Mouse (Mus musculus) CH12.LX (cell line): ENCODE measurements at regions not wholly inside any gene's neighbourhood (a gene's known extent, or its start where the extent isn't known, plus 50 kb on each side); places are given as distances from the start of the nearest gene placed in this dataset.

Source experiments
- DNase-seq: peaks from one replicate; pipeline ENCODE4 v3.0.0-alpha.2; 2013; ENCODE audit errors: extremely low read depth
- H3K27ac ChIP-seq: 2 replicates; pipeline ENCODE4 v1.5.1; 2012; ENCODE audit warnings: low read depth, mild to moderate bottlenecking, control low read depth, moderate library complexity; ENCODE audit not compliant: insufficient read depth
- H3K27me3 ChIP-seq: replicated peaks from 2 replicates; pipeline ENCODE3; 2012; ENCODE audit warnings: inconsistent platforms
- H3K36me3 ChIP-seq, 2 experiments: replicated peaks in 1 of 2; 2 replicates each; pipeline versions ENCODE3 to v1.6.1; 2012; ENCODE audit warnings: inconsistent platforms in 1 of 2, low read length in 1 of 2, mild to moderate bottlenecking in 1 of 2, mixed read lengths in 1 of 2, moderate library complexity in 1 of 2; ENCODE audit not compliant: control insufficient read depth in 1 of 2, insufficient read depth in 1 of 2
- H3K4me1 ChIP-seq, 2 experiments: 2 replicates each; pipeline ENCODE4 v1.6.1; 2012; ENCODE audit warnings: inconsistent platforms in 1 of 2, moderate library complexity in 1 of 2; ENCODE audit not compliant: insufficient read depth in 2 of 2, control insufficient read depth in 1 of 2
- H3K4me2 ChIP-seq: 2 replicates; pipeline ENCODE4 v1.6.1; 2012; ENCODE audit warnings: low read depth, mild to moderate bottlenecking, control low read depth; ENCODE audit not compliant: poor library complexity, insufficient read depth, severe bottlenecking
- H3K4me3 ChIP-seq, 3 experiments: fragments of 150-350 bp in 1 of 3; sonication (generic) in 1 of 3; replicated peaks in 1 of 3; 2 replicates each; pipeline versions ENCODE3 to v1.5.1; 2011 to 2012; ENCODE audit warnings: low read depth in 2 of 3, low read length in 2 of 3, mild to moderate bottlenecking in 2 of 3, moderate library complexity in 2 of 3, control low read depth in 1 of 3, improper control_type of control experiment in 1 of 3, inconsistent platforms in 1 of 3, mixed read lengths in 1 of 3; ENCODE audit not compliant: poor library complexity in 1 of 3
- H3K79me2 ChIP-seq: replicated peaks from 2 replicates; pipeline ENCODE4 v1.6.1; 2012; ENCODE audit warnings: mild to moderate bottlenecking, moderate library complexity; ENCODE audit not compliant: control insufficient read depth, poor library complexity, insufficient read depth, severe bottlenecking; ENCODE audit errors: extremely low read depth
- H3K9ac ChIP-seq: 2 replicates; pipeline ENCODE4 v1.6.1; 2012; ENCODE audit warnings: low read depth, mild to moderate bottlenecking, control low read depth, moderate library complexity; ENCODE audit not compliant: insufficient read depth
- H3K9me3 ChIP-seq: replicated peaks from 2 replicates; pipeline ENCODE3; 2012; ENCODE audit warnings: low read length, inconsistent platforms, mixed read lengths
- CHD1 ChIP-seq: IDR thresholded peaks from 2 replicates; pipeline ENCODE4 v1.6.1; 2012; ENCODE audit warnings: low read depth, low read length, improper control_type of control experiment, inconsistent platforms
- CHD2 ChIP-seq: IDR thresholded peaks from 2 replicates; pipeline ENCODE4 v1.6.1; 2011; ENCODE audit warnings: low read length, improper control_type of control experiment
- CTCF ChIP-seq, 2 experiments: IDR thresholded peaks in 1 of 2; conservative IDR thresholded peaks in 1 of 2; 2 replicates each; pipeline ENCODE4 v1.5.1; 2011 to 2012; ENCODE audit warnings: low read depth in 2 of 2, low read length in 2 of 2, improper control_type of control experiment in 1 of 2, inconsistent platforms in 1 of 2, mild to moderate bottlenecking in 1 of 2, moderate library complexity in 1 of 2
- E2F4 ChIP-seq: IDR thresholded peaks from 2 replicates; pipeline ENCODE4 v1.6.1; 2011; ENCODE audit warnings: low read depth, low read length, improper control_type of control experiment; ENCODE audit not compliant: insufficient replicate concordance
- ELF1 ChIP-seq: IDR thresholded peaks from 2 replicates; pipeline ENCODE4 v1.6.1; 2014; ENCODE audit warnings: low read depth, mild to moderate bottlenecking, inconsistent platforms, low read length, improper control_type of control experiment
- EP300 ChIP-seq: IDR thresholded peaks from 2 replicates; pipeline ENCODE4 v1.6.1; 2011; ENCODE audit warnings: low read length, improper control_type of control experiment
- GABPA ChIP-seq: IDR thresholded peaks from 2 replicates; pipeline ENCODE4 v1.6.1; 2012; ENCODE audit warnings: low read depth, low read length, improper control_type of control experiment, inconsistent platforms; ENCODE audit not compliant: insufficient replicate concordance
- IRF4 ChIP-seq: IDR thresholded peaks from 2 replicates; pipeline ENCODE4 v1.6.1; 2014; ENCODE audit warnings: low read depth, mild to moderate bottlenecking, inconsistent platforms, low read length, improper control_type of control experiment
- JUN ChIP-seq: IDR thresholded peaks from 2 replicates; pipeline ENCODE4 v1.6.1; 2011; ENCODE audit warnings: low read depth, mild to moderate bottlenecking, low read length, improper control_type of control experiment, moderate library complexity; ENCODE audit not compliant: insufficient read depth
- MAZ ChIP-seq: IDR thresholded peaks from 2 replicates; pipeline ENCODE4 v1.6.1; 2012; ENCODE audit warnings: low read depth, mild to moderate bottlenecking, inconsistent platforms, low read length, improper control_type of control experiment, moderate library complexity
- MEF2A ChIP-seq: IDR thresholded peaks from 2 replicates; pipeline ENCODE4 v1.6.1; 2014; ENCODE audit warnings: low read depth, mild to moderate bottlenecking, inconsistent platforms, low read length, improper control_type of control experiment, borderline replicate concordance
- MYC ChIP-seq: IDR thresholded peaks from 2 replicates; pipeline ENCODE4 v1.6.1; 2011; ENCODE audit warnings: low read depth, mild to moderate bottlenecking, improper control_type of control experiment, low read length
- NRF1 ChIP-seq: IDR thresholded peaks from 2 replicates; pipeline ENCODE4 v1.6.1; 2014; ENCODE audit warnings: low read depth, mild to moderate bottlenecking, inconsistent platforms, low read length, improper control_type of control experiment, moderate library complexity
- PAX5 ChIP-seq: IDR thresholded peaks from 2 replicates; pipeline ENCODE4 v1.6.1; 2012; ENCODE audit warnings: low read length, inconsistent platforms, mixed read lengths
- POLR2AphosphoS2 ChIP-seq: IDR thresholded peaks from 2 replicates; pipeline ENCODE4 v1.6.1; 2011; ENCODE audit warnings: low read depth, low read length, improper control_type of control experiment
- RAD21 ChIP-seq: IDR thresholded peaks from 2 replicates; pipeline ENCODE4 v1.6.1; 2011; ENCODE audit warnings: low read depth, mild to moderate bottlenecking, low read length, improper control_type of control experiment, moderate library complexity
- SIN3A ChIP-seq: IDR thresholded peaks from 2 replicates; pipeline ENCODE4 v1.6.1; 2012; ENCODE audit warnings: low read length, improper control_type of control experiment, inconsistent platforms
- TCF12 ChIP-seq: IDR thresholded peaks from 2 replicates; pipeline ENCODE4 v1.6.1; 2014; ENCODE audit warnings: low read depth, mild to moderate bottlenecking, inconsistent platforms, low read length, improper control_type of control experiment
- UBTF ChIP-seq: IDR thresholded peaks from 2 replicates; pipeline ENCODE4 v1.6.1; 2012; ENCODE audit warnings: low read depth, mild to moderate bottlenecking, inconsistent platforms, low read length, improper control_type of control experiment, moderate library complexity
- USF1 ChIP-seq: IDR thresholded peaks from 2 replicates; pipeline ENCODE4 v1.6.1; 2014; ENCODE audit warnings: low read depth, mild to moderate bottlenecking, inconsistent platforms, low read length, improper control_type of control experiment
- USF2 ChIP-seq: conservative IDR thresholded peaks from 2 replicates; pipeline ENCODE4 v1.6.1; 2011; ENCODE audit warnings: low read depth, low read length, improper control_type of control experiment
- ZKSCAN1 ChIP-seq: IDR thresholded peaks from 2 replicates; pipeline ENCODE4 v1.6.1; 2012; ENCODE audit warnings: low read depth, inconsistent platforms, low read length, improper control_type of control experiment, borderline replicate concordance
- dilution Hi-C: fragments of 300-500 bp; cut with MboI; formaldehyde crosslinking; loops from 2 replicates; pipeline ENCODE4 v1.14.3; 2020; ENCODE audit warnings: low sequenced_read_pairs; ENCODE audit not compliant: extremely low pct_unique_long_range_greater_than_20kb, extremely low pct_ligation_motif_present
- in situ Hi-C: fragments of 300-500 bp; cut with MboI; formaldehyde crosslinking; loops from 3 replicates; pipeline ENCODE4 v1.14.3; 2019; ENCODE audit warnings: low sequenced_read_pairs, low pct_ligation_motif_present, low pct_unique_long_range_greater_than_20kb, mixed read lengths

- dilution Hi-C loops = no loop called here
Measured at GRCm38 (mm10) chr1:61300491-61300890, 322.8 kb downstream of the Icos start.

GRCm38 (mm10) chr1:61301041-61302030 lies 323.6 kb downstream of the Icos start:
- no peak for DNase-seq
- no peak for TF ChIP-seq PAX5
- no peak for TF ChIP-seq CHD1
- no peak for TF ChIP-seq MEF2A
- TF ChIP-seq NRF1 = no peak
- no peak for TF ChIP-seq EP300
- no peak for TF ChIP-seq ZKSCAN1
- no peak for TF ChIP-seq ELF1
- TF ChIP-seq IRF4 = no peak
- no peak for TF ChIP-seq MYC
- H3K27me3 ChIP-seq = no peaks in the 10 kb centered on the region
- H3K9me3 ChIP-seq = no peaks in the 10 kb centered on the region
- no peak overlapping the region for H3K27ac ChIP-seq
- dilution Hi-C loops = no loop called here
- H3K79me2 ChIP-seq = no peaks in the 10 kb centered on the region
- H3K4me3 ChIP-seq = no peak overlapping the region
- H3K4me2 ChIP-seq = no peak overlapping the region
- in situ Hi-C loops = no loop called here
- peaks cover 0 to 6% of the 10 kb centered on the region in 2 experiments; a peak in 1 of 4 replicates for H3K4me1 ChIP-seq
- H3K36me3 ChIP-seq = no peaks in the 10 kb centered on the region
- no peak overlapping the region for H3K9ac ChIP-seq

More at GRCm38 (mm10) chr1:61300491-61300890, 322.8 kb downstream of the Icos start:
- Histone ChIP-seq H3K4me3 (no peak overlapping the region), H3K9ac (no peak overlapping the region)
- no peak for TF ChIP-seq CHD1
- no peak for TF ChIP-seq USF2
- TF ChIP-seq TCF12 = no peak
- TF ChIP-seq E2F4 = no peak
- TF ChIP-seq UBTF = no peak
- no peak for TF ChIP-seq EP300
- TF ChIP-seq CTCF (conservative IDR thresholded peaks at IDR 0.05 in 1 of 2, IDR thresholded peaks at IDR 0.05 in 1 of 2; ENCODE audit: low read depth in 2 of 2, low read length in 2 of 2) = no peak
- TF ChIP-seq GABPA = no peak
- TF ChIP-seq USF1 = no peak
- no peak for TF ChIP-seq JUN
- no peak for TF ChIP-seq SIN3A
- TF ChIP-seq RAD21 = no peak
- TF ChIP-seq MAZ = no peak
- no peak for TF ChIP-seq ZKSCAN1
- no peak for TF ChIP-seq NRF1
- TF ChIP-seq CHD2 = no peak
- no peak for TF ChIP-seq POLR2AphosphoS2
- TF ChIP-seq, all 38 proteins: peak for 0
- Histone ChIP-seq H3K27me3 (no peaks in the 10 kb centered on the region), H3K4me1 (peaks cover 0 to 6% of the 10 kb centered on the region in 2 experiments; a peak in 1 of 4 replicates), H3K27ac (no peak overlapping the region), H3K79me2 (no peaks in the 10 kb centered on the region), H3K9me3 (no peaks in the 10 kb centered on the region), H3K36me3 (no peaks in the 10 kb centered on the region), H3K4me2 (no peak overlapping the region)
- DNase-seq = no peak
- in situ Hi-C loops = no loop called here
